Mouse (Mus musculus): Measurements from ENCODE around the gene Cacna1d. TPM values are rescaled to one million over a fixed set of nuclear protein-coding genes. Genes with fewer than 3 reads are reported as not detected.

The Cacna1d gene
- polyA plus RNA-seq, 1 experiment from 2014 or later = 4.3 TPM

DNA sequence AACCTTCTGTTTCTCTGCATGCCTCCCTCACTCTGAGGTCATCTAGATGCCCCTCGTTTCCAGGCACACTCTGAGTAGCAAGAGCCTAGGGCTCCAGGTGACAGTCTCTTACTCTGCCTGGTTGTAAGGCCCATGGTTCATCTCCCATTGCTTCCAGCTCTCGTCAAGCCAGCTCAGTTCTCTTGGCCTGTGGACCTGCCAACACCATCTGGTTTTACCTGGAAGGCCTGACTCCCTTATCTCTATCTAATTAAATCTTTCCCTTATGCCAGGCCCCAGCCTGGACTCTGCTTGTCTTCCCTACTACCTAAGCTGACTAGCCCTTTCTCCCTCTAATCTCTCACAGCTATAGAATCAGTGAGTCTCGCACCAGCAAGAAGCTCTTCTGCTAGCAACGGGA, 124.2 kb downstream of the Cacna1d start:
- 81% methylated on average over 4 of the region's 4 CpGs for WGBS
- no peaks in the 10 kb centered on the region for H3K4me1 ChIP-seq (ENCODE audit: control insufficient read depth, insufficient read depth, low read length)
- no peak for ATAC-seq

DNA sequence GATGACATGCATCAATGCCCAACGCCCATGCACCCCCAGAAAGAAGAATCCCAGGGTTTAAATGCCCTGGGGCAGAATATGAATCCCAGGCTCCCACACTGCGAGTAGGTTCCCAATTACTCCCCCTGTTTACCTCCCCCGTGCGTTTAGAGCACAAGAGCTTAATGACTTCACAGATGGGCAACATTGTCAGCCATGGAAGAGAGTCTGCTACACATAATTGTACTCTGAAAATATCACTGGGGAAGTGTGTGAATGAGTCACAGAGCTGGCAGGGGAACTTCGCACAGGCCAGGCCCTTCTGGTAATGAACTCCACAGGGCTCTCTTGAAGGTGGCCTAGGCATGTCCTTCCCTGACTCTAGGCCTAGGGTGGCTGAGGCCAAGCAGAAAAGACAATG, 125.4 kb downstream of the Cacna1d start:
- no peaks in the 10 kb centered on the region for H3K36me3 ChIP-seq (ENCODE audit: control insufficient read depth, insufficient read depth, low read length)
- ATAC-seq (no peak), DNase-seq (ENCODE audit: low spot score) (peak; percentile 24)
- H3K4me3 ChIP-seq (ENCODE audit: low read depth, low read length) = no peak overlapping the region
- 53% methylated on average over 5 of the region's 5 CpGs for WGBS
- H3K9ac ChIP-seq (ENCODE audit: low read length) = no peak overlapping the region
- H3K9me3 ChIP-seq (replicated peaks; ENCODE audit: control insufficient read depth, low read length) = no peaks in the 10 kb centered on the region
- H3K4me1 ChIP-seq (ENCODE audit: control insufficient read depth, insufficient read depth, low read length) = no peaks in the 10 kb centered on the region
- no peaks in the 10 kb centered on the region for H3K27me3 ChIP-seq (replicated peaks; ENCODE audit: control insufficient read depth, insufficient read depth, low read length)
- H3K27ac ChIP-seq (ENCODE audit: low read depth, low read length) = no peak overlapping the region
- no peak overlapping the region for H3K4me2 ChIP-seq (ENCODE audit: low read length)

More for the DNA sequence above, 124.2 kb downstream of the Cacna1d start:
- DNase-seq (ENCODE audit: low spot score) = no peak
- no peaks in the 10 kb centered on the region for H3K27me3 ChIP-seq (replicated peaks; ENCODE audit: control insufficient read depth, insufficient read depth, low read length)
- no peak overlapping the region for H3K9ac ChIP-seq (ENCODE audit: low read length)
- H3K4me3 ChIP-seq (ENCODE audit: low read depth, low read length) = no peak overlapping the region
- H3K9me3 ChIP-seq (replicated peaks; ENCODE audit: control insufficient read depth, low read length) = no peaks in the 10 kb centered on the region
- H3K27ac ChIP-seq (ENCODE audit: low read depth, low read length) = no peak overlapping the region
- no peaks in the 10 kb centered on the region for H3K36me3 ChIP-seq (ENCODE audit: control insufficient read depth, insufficient read depth, low read length)
- H3K4me2 ChIP-seq (ENCODE audit: low read length) = no peak overlapping the region

GRCm38 (mm10) chr14:30363487-30364167, 127.6 kb downstream of the Cacna1d start:
- no peaks in the 10 kb centered on the region for H3K36me3 ChIP-seq (ENCODE audit: control insufficient read depth, insufficient read depth, low read length)
- H3K4me3 ChIP-seq (ENCODE audit: low read depth, low read length) = no peak overlapping the region
- ATAC-seq (no peak), DNase-seq (ENCODE audit: low spot score) (no peak)
- H3K9ac ChIP-seq (ENCODE audit: low read length) = no peak overlapping the region
- no peaks in the 10 kb centered on the region for H3K27me3 ChIP-seq (replicated peaks; ENCODE audit: control insufficient read depth, insufficient read depth, low read length)
- H3K9me3 ChIP-seq (replicated peaks; ENCODE audit: control insufficient read depth, low read length) = no peaks in the 10 kb centered on the region
- H3K27ac ChIP-seq (ENCODE audit: low read depth, low read length) = no peak overlapping the region
- H3K4me1 ChIP-seq (ENCODE audit: control insufficient read depth, insufficient read depth, low read length) = no peaks in the 10 kb centered on the region
- no peak overlapping the region for H3K4me2 ChIP-seq (ENCODE audit: low read length)
- 61% methylated on average over 3 of the region's 3 CpGs for WGBS

DNA sequence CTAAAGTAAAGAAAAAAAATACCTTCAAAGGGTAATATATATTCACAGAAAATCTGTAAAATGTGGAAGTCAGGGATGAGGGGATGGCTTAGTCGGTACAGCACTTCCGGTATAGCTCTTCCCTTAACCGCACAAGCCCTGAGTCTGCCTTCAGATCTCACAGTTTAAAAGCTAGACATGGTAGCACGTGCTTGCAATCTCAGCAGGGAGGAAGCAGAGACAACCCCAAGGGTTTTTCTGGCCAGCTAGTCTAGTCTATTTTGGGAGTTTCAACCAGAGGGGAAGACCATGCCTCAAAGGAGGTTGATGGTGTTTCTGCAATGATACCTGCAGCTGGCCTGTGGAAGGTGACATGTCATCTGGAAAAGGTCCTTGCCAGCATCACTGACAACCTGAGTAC, 128.9 kb downstream of the Cacna1d start:
- H3K9me3 ChIP-seq (replicated peaks; ENCODE audit: control insufficient read depth, low read length) = no peaks in the 10 kb centered on the region
- no peak overlapping the region for H3K4me2 ChIP-seq (ENCODE audit: low read length)
- H3K4me1 ChIP-seq (ENCODE audit: control insufficient read depth, insufficient read depth, low read length) = no peaks in the 10 kb centered on the region
- no peaks in the 10 kb centered on the region for H3K36me3 ChIP-seq (ENCODE audit: control insufficient read depth, insufficient read depth, low read length)
- DNase-seq (ENCODE audit: low spot score) = no peak
- H3K9ac ChIP-seq (ENCODE audit: low read length) = no peak overlapping the region
- H3K4me3 ChIP-seq (ENCODE audit: low read depth, low read length) = no peak overlapping the region
- no peak overlapping the region for H3K27ac ChIP-seq (ENCODE audit: low read depth, low read length)
- 89% methylated on average over 4 of the region's 4 CpGs for WGBS
- H3K27me3 ChIP-seq (replicated peaks; ENCODE audit: control insufficient read depth, insufficient read depth, low read length) = no peaks in the 10 kb centered on the region
- ATAC-seq = no peak

GRCm38 (mm10) chr14:30360478-30360877, 130.8 kb downstream of the Cacna1d start:
- Histone ChIP-seq H3K9me3 (replicated peaks; ENCODE audit: control insufficient read depth, low read length) (no peaks in the 10 kb centered on the region), H3K36me3 (ENCODE audit: control insufficient read depth, insufficient read depth, low read length) (no peaks in the 10 kb centered on the region), H3K9ac (ENCODE audit: low read length) (no peak overlapping the region), H3K27me3 (replicated peaks; ENCODE audit: control insufficient read depth, insufficient read depth, low read length) (no peaks in the 10 kb centered on the region), H3K27ac (ENCODE audit: low read depth, low read length) (no peak overlapping the region), H3K4me3 (ENCODE audit: low read depth, low read length) (no peak overlapping the region), H3K4me1 (ENCODE audit: control insufficient read depth, insufficient read depth, low read length) (no peaks in the 10 kb centered on the region), H3K4me2 (ENCODE audit: low read length) (no peak overlapping the region)
- 84% methylated on average over 4 of the region's 4 CpGs for WGBS
- no peak for ATAC-seq
- no peak for DNase-seq (ENCODE audit: low spot score)

DNA sequence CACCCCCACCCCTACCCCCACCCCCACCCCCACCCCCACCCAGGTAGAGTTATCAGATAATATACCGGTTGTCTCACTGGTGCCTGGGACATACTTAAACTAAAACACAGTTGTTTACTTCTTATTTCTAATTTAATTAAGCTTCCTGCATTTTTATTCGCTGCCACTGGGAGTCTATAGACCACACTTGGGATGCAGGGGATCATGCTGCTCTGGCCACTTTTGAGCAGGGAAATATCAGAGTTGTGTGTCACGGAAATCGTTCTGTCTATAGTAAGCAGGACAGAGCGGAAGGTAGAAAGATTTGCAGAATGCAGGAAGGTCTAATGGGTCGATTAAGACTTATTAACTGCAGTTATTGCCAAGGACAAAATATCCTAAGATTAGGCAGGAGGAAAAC, 131.3 kb downstream of the Cacna1d start:
- Histone ChIP-seq H3K9me3 (replicated peaks; ENCODE audit: control insufficient read depth, low read length) (no peaks in the 10 kb centered on the region), H3K9ac (ENCODE audit: low read length) (no peak overlapping the region), H3K4me3 (ENCODE audit: low read depth, low read length) (no peak overlapping the region), H3K27me3 (replicated peaks; ENCODE audit: control insufficient read depth, insufficient read depth, low read length) (no peaks in the 10 kb centered on the region; the same call in 1 of the 2 replicates), H3K4me1 (ENCODE audit: control insufficient read depth, insufficient read depth, low read length) (no peaks in the 10 kb centered on the region), H3K4me2 (ENCODE audit: low read length) (no peak overlapping the region), H3K27ac (ENCODE audit: low read depth, low read length) (no peak overlapping the region), H3K36me3 (ENCODE audit: control insufficient read depth, insufficient read depth, low read length) (no peaks in the 10 kb centered on the region)
- WGBS = 76% methylated on average over 6 of the region's 6 CpGs
- ATAC-seq (no peak), DNase-seq (ENCODE audit: low spot score) (no peak)

GRCm38 (mm10) chr14:30358028-30358427, 133.2 kb downstream of the Cacna1d start:
- no peak overlapping the region for H3K27ac ChIP-seq (ENCODE audit: low read depth, low read length)
- DNase-seq (ENCODE audit: low spot score) = no peak
- no peaks in the 10 kb centered on the region for H3K36me3 ChIP-seq (ENCODE audit: control insufficient read depth, insufficient read depth, low read length)
- H3K9me3 ChIP-seq (replicated peaks; ENCODE audit: control insufficient read depth, low read length) = no peaks in the 10 kb centered on the region
- no peak overlapping the region for H3K4me3 ChIP-seq (ENCODE audit: low read depth, low read length)
- no peak overlapping the region for H3K9ac ChIP-seq (ENCODE audit: low read length)
- WGBS = 78% methylated on average over 1 of the region's 1 CpGs
- no peak for ATAC-seq
- H3K27me3 ChIP-seq (replicated peaks; ENCODE audit: control insufficient read depth, insufficient read depth, low read length) = peaks cover 3% of the 10 kb centered on the region
- no peak overlapping the region for H3K4me2 ChIP-seq (ENCODE audit: low read length)
- H3K4me1 ChIP-seq (ENCODE audit: control insufficient read depth, insufficient read depth, low read length) = 0 out of 2 replicates have a peak, but pooled peaks cover 4% of the 10 kb centered on the region

DNA sequence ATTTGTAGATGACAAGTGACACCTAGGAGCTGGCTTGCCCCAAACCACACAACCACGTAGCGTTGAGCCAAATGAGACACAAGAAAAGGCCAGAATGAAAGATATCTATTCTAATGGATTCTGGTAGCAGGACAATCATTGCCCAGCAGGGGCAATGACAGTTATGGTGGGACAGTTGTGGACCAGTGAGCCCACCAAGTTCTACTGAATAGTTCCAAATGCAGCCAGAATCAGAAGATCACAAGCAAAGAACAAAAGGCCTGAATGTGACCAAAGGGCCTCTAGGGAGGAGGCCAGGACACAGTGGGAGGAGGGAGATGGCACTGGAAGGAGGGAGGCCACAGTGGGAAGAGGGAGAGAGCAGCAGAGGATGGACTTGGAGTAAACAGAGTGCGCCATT, 134.8 kb downstream of the Cacna1d start:
- DNase-seq (ENCODE audit: low spot score) (no peak), ATAC-seq (no peak)
- 88% methylated on average over 3 of the region's 3 CpGs for WGBS
- Histone ChIP-seq H3K9ac (ENCODE audit: low read length) (no peak overlapping the region), H3K36me3 (ENCODE audit: control insufficient read depth, insufficient read depth, low read length) (no peaks in the 10 kb centered on the region), H3K4me1 (ENCODE audit: control insufficient read depth, insufficient read depth, low read length) (peaks cover 9% of the 10 kb centered on the region; the same call in 1 of the 2 replicates), H3K4me2 (ENCODE audit: low read length) (no peak overlapping the region), H3K27me3 (replicated peaks; ENCODE audit: control insufficient read depth, insufficient read depth, low read length) (peaks cover 6% of the 10 kb centered on the region), H3K4me3 (ENCODE audit: low read depth, low read length) (no peak overlapping the region), H3K27ac (ENCODE audit: low read depth, low read length) (no peak overlapping the region), H3K9me3 (replicated peaks; ENCODE audit: control insufficient read depth, low read length) (no peaks in the 10 kb centered on the region)

DNA sequence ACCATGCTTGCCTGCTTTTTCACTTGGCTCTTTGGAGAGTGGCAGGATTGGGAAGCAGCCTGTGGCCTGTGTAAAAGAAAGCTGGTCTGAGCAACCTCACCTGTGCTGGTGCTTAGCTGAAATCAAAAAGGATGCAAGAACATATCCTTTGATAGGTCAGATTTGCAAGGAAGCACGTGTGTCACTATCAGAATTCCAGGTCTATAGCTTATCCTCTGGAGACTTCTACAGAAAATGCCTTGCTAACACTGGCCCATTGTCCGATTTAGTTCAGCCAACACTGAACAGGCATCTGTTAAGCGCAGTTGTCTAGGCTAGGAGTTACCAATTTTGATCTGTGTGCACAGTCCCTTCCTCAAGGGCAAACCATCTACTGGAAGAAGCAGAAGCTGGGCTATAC, 136.5 kb downstream of the Cacna1d start:
- ATAC-seq (no peak), DNase-seq (ENCODE audit: low spot score) (no peak)
- 48% methylated on average over 3 of the region's 3 CpGs for WGBS
- Histone ChIP-seq H3K9ac (ENCODE audit: low read length) (no peak overlapping the region), H3K4me1 (ENCODE audit: control insufficient read depth, insufficient read depth, low read length) (peaks cover 9% of the 10 kb centered on the region; the same call in 1 of the 2 replicates), H3K4me3 (ENCODE audit: low read depth, low read length) (no peak overlapping the region), H3K36me3 (ENCODE audit: control insufficient read depth, insufficient read depth, low read length) (no peaks in the 10 kb centered on the region), H3K4me2 (ENCODE audit: low read length) (no peak overlapping the region), H3K27ac (ENCODE audit: low read depth, low read length) (no peak overlapping the region), H3K27me3 (replicated peaks; ENCODE audit: control insufficient read depth, insufficient read depth, low read length) (peaks cover 6% of the 10 kb centered on the region), H3K9me3 (replicated peaks; ENCODE audit: control insufficient read depth, low read length) (no peaks in the 10 kb centered on the region)
